Mouse (Mus musculus): ENCODE results near the gene Angptl2. TPM values are rescaled to one million over a fixed set of nuclear protein-coding genes. Genes with fewer than 3 reads are reported as not detected.

Angptl2 gene
- polyA plus RNA-seq, 1 experiment from 2014 or later = 36.9 TPM

- 83% methylated on average over 10 of the region's 10 CpGs for WGBS
- Histone ChIP-seq H3K4me1 (replicated peaks; ENCODE audit: insufficient read depth, low read length) (0 out of 2 replicates have a peak, but pooled peaks cover 3% of the 10 kb centered on the region), H3K27ac (no peak overlapping the region), H3K9me3 (replicated peaks; ENCODE audit: low read length) (no peaks in the 10 kb centered on the region), H3K27me3 (ENCODE audit: insufficient read depth, low read length) (no peaks in the 10 kb centered on the region), H3K36me3 (ENCODE audit: insufficient read depth, low read length) (peaks cover 3% of the 10 kb centered on the region; the same call in 1 of the 2 replicates), H3K9ac (ENCODE audit: low read depth, low read length) (no peak overlapping the region), H3K4me3 (replicated peaks; ENCODE audit: low read depth, low read length) (no peak overlapping the region), H3K4me2 (ENCODE audit: low read length) (no peak overlapping the region)
- ATAC-seq (replicated peaks; ENCODE audit: low FRiP score, low read depth) (no peak), DNase-seq (ENCODE audit: low spot score) (no peak)
- no peak for TF ChIP-seq CTCF (IDR thresholded peaks at IDR 0.05; ENCODE audit: low read depth)
Observed at GRCm38 (mm10) chr2:33279758-33280157, 63.9 kb downstream of the Angptl2 start.

DNA sequence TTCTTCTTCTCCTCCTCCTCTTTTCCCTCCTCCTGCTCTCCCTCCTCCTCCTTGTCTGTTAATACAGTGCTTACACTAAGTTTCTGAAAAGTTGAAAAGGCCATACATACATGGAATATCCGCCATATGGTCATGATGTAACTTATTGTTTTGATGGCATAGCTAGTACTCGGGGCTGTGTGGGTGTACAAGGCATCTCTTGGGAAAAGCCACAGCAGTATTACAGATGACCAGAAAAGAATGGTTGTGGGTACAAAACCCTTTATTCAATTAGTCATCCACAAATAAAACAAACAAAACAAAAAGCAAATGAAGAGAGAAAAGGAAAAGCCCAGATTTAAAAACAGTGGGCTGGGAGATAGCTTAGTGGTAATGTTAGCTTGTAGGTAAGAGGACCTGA is 64.7 kb downstream of the Angptl2 start:
- no peak for ATAC-seq (replicated peaks; ENCODE audit: low FRiP score, low read depth)
- no peak overlapping the region for H3K9ac ChIP-seq (ENCODE audit: low read depth, low read length)

DNA sequence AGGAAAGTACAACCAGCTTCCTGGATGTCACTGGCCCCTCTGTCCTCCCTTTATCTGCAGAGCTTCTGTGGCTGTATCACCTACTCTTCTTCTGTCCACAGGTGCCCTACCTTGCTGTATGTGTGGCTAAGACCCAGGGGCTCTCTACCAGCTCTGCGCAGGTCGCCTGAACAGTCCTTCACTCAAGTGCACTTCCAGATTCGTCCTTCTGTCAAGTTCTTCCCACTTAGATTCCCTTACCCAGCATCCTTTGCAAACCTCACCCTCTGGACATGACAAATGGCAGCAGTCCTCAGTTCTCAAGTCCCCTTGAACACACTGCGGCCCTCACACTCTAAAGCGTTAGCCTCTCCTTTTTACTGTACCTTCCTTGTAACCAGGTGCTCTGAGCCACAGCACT is 65.9 kb downstream of the Angptl2 start:
- Histone ChIP-seq H3K36me3 (ENCODE audit: insufficient read depth, low read length) (peaks cover 3% of the 10 kb centered on the region; the same call in 1 of the 2 replicates), H3K27ac (no peak overlapping the region), H3K4me3 (replicated peaks; ENCODE audit: low read depth, low read length) (no peak overlapping the region), H3K27me3 (ENCODE audit: insufficient read depth, low read length) (no peaks in the 10 kb centered on the region), H3K9me3 (replicated peaks; ENCODE audit: low read length) (no peaks in the 10 kb centered on the region), H3K4me1 (replicated peaks; ENCODE audit: insufficient read depth, low read length) (0 out of 2 replicates have a peak, but pooled peaks cover 3% of the 10 kb centered on the region), H3K9ac (ENCODE audit: low read depth, low read length) (no peak overlapping the region), H3K4me2 (ENCODE audit: low read length) (no peak overlapping the region)
- 91% methylated on average over 5 of the region's 5 CpGs for WGBS
- ATAC-seq (replicated peaks; ENCODE audit: low FRiP score, low read depth) (no peak), DNase-seq (ENCODE audit: low spot score) (no peak)
- no peak for TF ChIP-seq CTCF (IDR thresholded peaks at IDR 0.05; ENCODE audit: low read depth)

More for the DNA sequence above, 64.7 kb downstream of the Angptl2 start:
- no peak overlapping the region for H3K27ac ChIP-seq
- 74% methylated on average over 2 of the region's 2 CpGs for WGBS
- no peak for TF ChIP-seq CTCF (IDR thresholded peaks at IDR 0.05; ENCODE audit: low read depth)
- peaks cover 3% of the 10 kb centered on the region; the same call in 1 of the 2 replicates for H3K36me3 ChIP-seq (ENCODE audit: insufficient read depth, low read length)
- H3K9me3 ChIP-seq (replicated peaks; ENCODE audit: low read length) = no peaks in the 10 kb centered on the region
- no peak overlapping the region for H3K4me3 ChIP-seq (replicated peaks; ENCODE audit: low read depth, low read length)
- 0 out of 2 replicates have a peak, but pooled peaks cover 3% of the 10 kb centered on the region for H3K4me1 ChIP-seq (replicated peaks; ENCODE audit: insufficient read depth, low read length)
- DNase-seq (ENCODE audit: low spot score) = no peak
- no peak overlapping the region for H3K4me2 ChIP-seq (ENCODE audit: low read length)
- no peaks in the 10 kb centered on the region for H3K27me3 ChIP-seq (ENCODE audit: insufficient read depth, low read length)

DNA sequence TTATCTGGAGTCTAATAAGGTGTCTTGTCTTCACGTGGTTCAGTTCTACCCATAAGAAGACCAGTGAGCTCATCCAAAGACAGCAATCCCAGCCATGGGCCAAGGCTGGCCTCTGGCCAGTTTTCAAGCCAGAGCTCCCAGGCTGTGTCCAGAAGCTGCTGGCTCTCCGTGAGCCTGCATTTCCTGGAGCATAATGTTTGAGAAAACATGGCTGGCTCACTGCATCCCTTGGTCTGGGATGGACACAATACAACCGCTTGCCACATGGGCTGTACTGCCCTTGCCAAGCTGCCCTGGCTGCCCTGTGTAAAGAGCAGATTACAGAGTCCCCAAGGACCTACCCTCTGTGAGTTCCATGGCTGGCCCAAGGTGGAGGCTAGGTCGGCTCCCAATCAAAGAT is 67.0 kb downstream of the Angptl2 start:
- 59% methylated on average over 4 of the region's 4 CpGs for WGBS
- Histone ChIP-seq H3K27me3 (ENCODE audit: insufficient read depth, low read length) (no peaks in the 10 kb centered on the region), H3K4me1 (replicated peaks; ENCODE audit: insufficient read depth, low read length) (0 out of 2 replicates have a peak, but pooled peaks cover 3% of the 10 kb centered on the region), H3K9me3 (replicated peaks; ENCODE audit: low read length) (no peaks in the 10 kb centered on the region), H3K4me2 (ENCODE audit: low read length) (no peak overlapping the region), H3K9ac (ENCODE audit: low read depth, low read length) (no peak overlapping the region), H3K36me3 (ENCODE audit: insufficient read depth, low read length) (peaks cover 3% of the 10 kb centered on the region; the same call in 1 of the 2 replicates), H3K27ac (no peak overlapping the region), H3K4me3 (replicated peaks; ENCODE audit: low read depth, low read length) (no peak overlapping the region)
- DNase-seq (ENCODE audit: low spot score) (peak; percentile 55), ATAC-seq (replicated peaks; ENCODE audit: low FRiP score, low read depth) (no peak)
- no peak for TF ChIP-seq CTCF (IDR thresholded peaks at IDR 0.05; ENCODE audit: low read depth)

GRCm38 (mm10) chr2:33283674-33284073 is 67.8 kb downstream of the Angptl2 start:
- H3K36me3 ChIP-seq (ENCODE audit: insufficient read depth, low read length) = peaks cover 3% of the 10 kb centered on the region; the same call in 1 of the 2 replicates
- H3K27ac ChIP-seq = no peak overlapping the region
- DNase-seq (ENCODE audit: low spot score) = peak; percentile 13
- no peak for TF ChIP-seq CTCF (IDR thresholded peaks at IDR 0.05; ENCODE audit: low read depth)
- no peak overlapping the region for H3K4me3 ChIP-seq (replicated peaks; ENCODE audit: low read depth, low read length)
- no peak for ATAC-seq (replicated peaks; ENCODE audit: low FRiP score, low read depth)
- 0 out of 2 replicates have a peak, but pooled peaks cover 3% of the 10 kb centered on the region for H3K4me1 ChIP-seq (replicated peaks; ENCODE audit: insufficient read depth, low read length)
- no peak overlapping the region for H3K9ac ChIP-seq (ENCODE audit: low read depth, low read length)
- no peaks in the 10 kb centered on the region for H3K9me3 ChIP-seq (replicated peaks; ENCODE audit: low read length)
- no peak overlapping the region for H3K4me2 ChIP-seq (ENCODE audit: low read length)
- 65% methylated on average over 2 of the region's 2 CpGs for WGBS
- H3K27me3 ChIP-seq (ENCODE audit: insufficient read depth, low read length) = no peaks in the 10 kb centered on the region

GRCm38 (mm10) chr2:33288837-33289236 is 73.0 kb downstream of the Angptl2 start:
- H3K27me3 ChIP-seq (ENCODE audit: insufficient read depth, low read length) = no peaks in the 10 kb centered on the region
- WGBS = 91% methylated on average over 5 of the region's 5 CpGs
- no peak overlapping the region for H3K4me2 ChIP-seq (ENCODE audit: low read length)
- TF ChIP-seq CTCF (IDR thresholded peaks at IDR 0.05; ENCODE audit: low read depth) = no peak
- H3K36me3 ChIP-seq (ENCODE audit: insufficient read depth, low read length) = no peaks in the 10 kb centered on the region
- H3K27ac ChIP-seq = no peak overlapping the region
- no peak overlapping the region for H3K9ac ChIP-seq (ENCODE audit: low read depth, low read length)
- H3K4me3 ChIP-seq (replicated peaks; ENCODE audit: low read depth, low read length) = no peak overlapping the region
- DNase-seq (ENCODE audit: low spot score) (no peak), ATAC-seq (replicated peaks; ENCODE audit: low FRiP score, low read depth) (no peak)
- no peaks in the 10 kb centered on the region for H3K4me1 ChIP-seq (replicated peaks; ENCODE audit: insufficient read depth, low read length)
- H3K9me3 ChIP-seq (replicated peaks; ENCODE audit: low read length) = no peaks in the 10 kb centered on the region

GRCm38 (mm10) chr2:33290491-33290890 is 74.6 kb downstream of the Angptl2 start:
- ATAC-seq (replicated peaks; ENCODE audit: low FRiP score, low read depth) (no peak), DNase-seq (ENCODE audit: low spot score) (no peak)
- Histone ChIP-seq H3K36me3 (ENCODE audit: insufficient read depth, low read length) (no peaks in the 10 kb centered on the region), H3K9ac (ENCODE audit: low read depth, low read length) (no peak overlapping the region), H3K4me3 (replicated peaks; ENCODE audit: low read depth, low read length) (no peak overlapping the region), H3K4me2 (ENCODE audit: low read length) (no peak overlapping the region), H3K27me3 (ENCODE audit: insufficient read depth, low read length) (no peaks in the 10 kb centered on the region), H3K4me1 (replicated peaks; ENCODE audit: insufficient read depth, low read length) (no peaks in the 10 kb centered on the region), H3K9me3 (replicated peaks; ENCODE audit: low read length) (no peaks in the 10 kb centered on the region), H3K27ac (no peak overlapping the region)
- TF ChIP-seq CTCF (IDR thresholded peaks at IDR 0.05; ENCODE audit: low read depth) = no peak
- 82% methylated on average over 8 of the region's 8 CpGs for WGBS
